Mouse (Mus musculus) liver, postnatal 0 days (tissue): ENCODE measurements around the gene Spata16.

ENCODE experiments used
- CTCF ChIP-seq: sonication (generic); IDR thresholded peaks from 2 replicates; pipeline ENCODE4 v1.5.1; 2016; ENCODE audit warnings: antibody characterized with exemption, low read depth
- EP300 ChIP-seq: IDR thresholded peaks from 2 replicates; pipeline ENCODE4 v1.6.1; 2016; ENCODE audit warnings: antibody characterized with exemption, low read depth, mild to moderate bottlenecking

DNA sequence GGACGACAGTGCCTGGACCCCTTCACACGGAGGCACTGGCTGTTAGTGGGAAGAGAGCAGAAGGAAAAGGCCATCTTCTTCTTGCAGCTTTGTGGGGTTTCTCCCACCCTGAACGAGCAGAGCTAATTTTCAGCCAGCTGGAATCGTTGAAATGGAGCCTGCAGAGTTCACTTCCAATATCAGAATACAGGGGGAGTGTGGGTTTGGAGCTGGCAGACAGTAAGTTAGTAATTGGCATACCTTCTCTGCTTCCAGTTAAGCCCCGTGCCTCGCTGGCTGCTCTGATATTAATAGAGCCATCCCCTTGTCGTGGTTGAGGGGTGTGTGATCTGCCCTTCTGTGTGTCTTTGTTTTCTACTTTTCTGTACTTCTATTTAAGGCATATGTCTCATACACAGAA is 9.4 kb downstream of the Spata16 start:
- TF ChIP-seq EP300 (no peak), CTCF (no peak)
